Mouse (Mus musculus) layer of hippocampus, adult 9-10 months (tissue): ENCODE measurements around the gene Urb2.
"Not testable (repeated sequence)": the region's sequence is repeated elsewhere in the genome, so short reads cannot be mapped to it uniquely, and the experiment has no call there.

ENCODE experiments used
- DNase-seq: peaks from one replicate; pipeline ENCODE4 v3.0.0; 2022; ENCODE audit warnings: low spot score

Urb2 gene

GRCm38 (mm10) chr8:124014751-124015150 is 6.6 kb upstream of the Urb2 start:
- no peak for DNase-seq

- no peak for DNase-seq
Measured at GRCm38 (mm10) chr8:124019782-124020181, 1.5 kb upstream of the Urb2 start.

GRCm38 (mm10) chr8:124020439-124021236 is 670 bp upstream of the Urb2 start:
- DNase-seq, result no peak

- DNase-seq, result not testable (repeated sequence)
Measured at GRCm38 (mm10) chr8:124026265-124026664, 5.0 kb downstream of the Urb2 start.

GRCm38 (mm10) chr8:124027831-124028230 is 6.5 kb downstream of the Urb2 start:
- no peak for DNase-seq

GRCm38 (mm10) chr8:124033400-124033799 is 12.1 kb downstream of the Urb2 start:
- no peak for DNase-seq

GRCm38 (mm10) chr8:124038121-124038520 is 16.8 kb downstream of the Urb2 start:
- no peak for DNase-seq

- DNase-seq, result no peak
Measured at GRCm38 (mm10) chr8:124039351-124039750, 18.0 kb downstream of the Urb2 start.

GRCm38 (mm10) chr8:124042201-124042600 is 20.9 kb downstream of the Urb2 start:
- no peak for DNase-seq

- DNase-seq, result no peak
Measured at GRCm38 (mm10) chr8:124044421-124044820, 23.1 kb downstream of the Urb2 start.

- no peak for DNase-seq
Measured at GRCm38 (mm10) chr8:124044931-124045330, 23.6 kb downstream of the Urb2 start.

GRCm38 (mm10) chr8:124045856-124046255 is 24.5 kb downstream of the Urb2 start:
- no peak for DNase-seq

GRCm38 (mm10) chr8:124052110-124052509 is 30.8 kb downstream of the Urb2 start:
- DNase-seq, result peak; percentile 59

- DNase-seq, result no peak
Measured at GRCm38 (mm10) chr8:124052568-124052967, 31.3 kb downstream of the Urb2 start.

- no peak for DNase-seq
Measured at GRCm38 (mm10) chr8:124056832-124057655, 35.7 kb downstream of the Urb2 start.

GRCm38 (mm10) chr8:124066325-124067058 is 45.2 kb downstream of the Urb2 start:
- no peak for DNase-seq

- DNase-seq, result no peak
Measured at GRCm38 (mm10) chr8:124067059-124067750, 45.9 kb downstream of the Urb2 start.

- DNase-seq, result no peak
Measured at GRCm38 (mm10) chr8:124070363-124071324, 49.3 kb downstream of the Urb2 start.

GRCm38 (mm10) chr8:124075977-124076376 is 54.7 kb downstream of the Urb2 start:
- DNase-seq, result no peak

- no peak for DNase-seq
Measured at GRCm38 (mm10) chr8:124076416-124076815, 55.1 kb downstream of the Urb2 start.

- no peak for DNase-seq
Measured at GRCm38 (mm10) chr8:124077377-124077776, 56.1 kb downstream of the Urb2 start.
